Mouse (Mus musculus): ENCODE results near the gene Cdr2l.

DNA sequence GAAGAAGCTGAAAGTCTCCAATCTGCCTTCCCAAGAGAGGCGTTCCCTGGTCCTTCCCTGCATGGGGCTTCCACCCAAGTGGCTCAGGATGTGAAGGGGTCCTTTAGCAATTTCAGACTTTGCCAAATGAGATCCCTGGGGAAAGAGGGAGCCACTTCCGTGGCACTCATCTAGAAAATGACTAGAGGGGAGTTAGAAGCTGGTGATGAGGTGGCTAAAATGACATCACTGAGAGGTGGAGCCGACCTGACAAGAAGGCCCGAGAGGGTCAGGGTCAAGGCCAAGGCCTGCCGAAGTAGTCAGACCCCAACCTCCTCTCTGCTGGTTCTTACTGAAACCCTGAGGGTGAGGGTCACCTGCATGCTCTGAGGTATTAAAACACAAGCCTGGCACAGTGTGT lies 1.2 kb downstream of the Cdr2l start:
- TF ChIP-seq GATA1 (IDR thresholded peaks at IDR 0.05; ENCODE audit: borderline replicate concordance, low read length) (no peak), CTCF (IDR thresholded peaks at IDR 0.05; ENCODE audit: low read depth, low read length) (no peak), POLR2AphosphoS5 (IDR thresholded peaks at IDR 0.05; ENCODE audit: insufficient replicate concordance, low read depth, low read length) (no peak), TAL1 (conservative IDR thresholded peaks at IDR 0.05; ENCODE audit: low read depth, low read length) (no peak)
